Mouse (Mus musculus): ENCODE measurements around the gene Ttc7b. TPM values are rescaled to one million over a fixed set of nuclear protein-coding genes. Genes with fewer than 3 reads are reported as not detected.

Gene Ttc7b
- polyA plus RNA-seq, 1 experiment from 2014 or later, result 4.6 TPM

GRCm38 (mm10) chr12:100503659-100504058 lies 17.0 kb downstream of the Ttc7b start:
- no peaks in the 10 kb centered on the region for H3K9me3 ChIP-seq
- H3K27ac ChIP-seq, result no peak overlapping the region
- H3K27me3 ChIP-seq, result no peaks in the 10 kb centered on the region
- no peak for ATAC-seq (ENCODE audit: borderline replicate concordance, extremely low read depth, low FRiP score, low TSS enrichment)
- H3K9ac ChIP-seq, result no peak overlapping the region
- no peak overlapping the region for H3K4me2 ChIP-seq
- no peaks in the 10 kb centered on the region for H3K4me1 ChIP-seq
- H3K36me3 ChIP-seq, result peaks cover 8% of the 10 kb centered on the region
- no peak overlapping the region for H3K4me3 ChIP-seq
- 81% methylated on average over 4 of the region's 4 CpGs for WGBS

- 76% methylated on average over 3 of the region's 3 CpGs for WGBS
- H3K27me3 ChIP-seq, result no peaks in the 10 kb centered on the region
- H3K4me2 ChIP-seq, result no peak overlapping the region
- no peak overlapping the region for H3K4me3 ChIP-seq
- H3K4me1 ChIP-seq, result no peaks in the 10 kb centered on the region
- H3K9ac ChIP-seq, result no peak overlapping the region
- no peak overlapping the region for H3K27ac ChIP-seq
- H3K36me3 ChIP-seq, result peaks cover 10% of the 10 kb centered on the region
- no peaks in the 10 kb centered on the region for H3K9me3 ChIP-seq
- ATAC-seq (ENCODE audit: borderline replicate concordance, extremely low read depth, low FRiP score, low TSS enrichment), result no peak
Measured at GRCm38 (mm10) chr12:100502544-100502943, 18.1 kb downstream of the Ttc7b start.

GRCm38 (mm10) chr12:100501261-100501660 lies 19.4 kb downstream of the Ttc7b start:
- Histone ChIP-seq H3K4me2 (no peak overlapping the region), H3K9ac (no peak overlapping the region), H3K27me3 (no peaks in the 10 kb centered on the region), H3K9me3 (no peaks in the 10 kb centered on the region), H3K4me3 (no peak overlapping the region), H3K27ac (no peak overlapping the region), H3K4me1 (no peaks in the 10 kb centered on the region), H3K36me3 (peaks cover 19% of the 10 kb centered on the region)
- 72% methylated on average over 4 of the region's 4 CpGs for WGBS
- ATAC-seq (ENCODE audit: borderline replicate concordance, extremely low read depth, low FRiP score, low TSS enrichment), result no peak

DNA sequence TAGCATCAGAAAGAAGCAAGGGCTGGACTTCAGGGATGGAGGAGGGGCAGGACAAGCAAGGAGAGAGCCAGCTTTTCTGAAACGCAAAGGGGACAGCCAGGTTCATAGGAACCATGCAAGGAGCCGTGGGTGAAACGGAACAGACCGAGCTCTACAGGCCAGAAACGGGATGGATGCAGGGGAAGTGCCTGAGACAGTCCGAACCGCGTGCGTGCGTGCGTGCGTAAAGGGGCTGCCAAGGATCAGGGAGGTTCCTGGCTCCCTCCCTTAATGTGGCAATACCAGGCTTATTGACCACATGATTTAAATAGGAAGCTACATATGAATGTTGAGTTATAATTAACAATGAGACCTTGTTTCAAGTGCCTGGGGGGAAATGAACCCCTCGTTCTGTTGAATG lies 21.2 kb downstream of the Ttc7b start:
- Histone ChIP-seq H3K27ac (no peak overlapping the region), H3K4me3 (no peak overlapping the region), H3K27me3 (no peaks in the 10 kb centered on the region), H3K9ac (no peak overlapping the region), H3K4me1 (no peaks in the 10 kb centered on the region), H3K36me3 (peaks cover 22% of the 10 kb centered on the region), H3K9me3 (no peaks in the 10 kb centered on the region), H3K4me2 (no peak overlapping the region)
- WGBS, result 89% methylated on average over 13 of the region's 13 CpGs
- ATAC-seq (ENCODE audit: borderline replicate concordance, extremely low read depth, low FRiP score, low TSS enrichment), result no peak

DNA sequence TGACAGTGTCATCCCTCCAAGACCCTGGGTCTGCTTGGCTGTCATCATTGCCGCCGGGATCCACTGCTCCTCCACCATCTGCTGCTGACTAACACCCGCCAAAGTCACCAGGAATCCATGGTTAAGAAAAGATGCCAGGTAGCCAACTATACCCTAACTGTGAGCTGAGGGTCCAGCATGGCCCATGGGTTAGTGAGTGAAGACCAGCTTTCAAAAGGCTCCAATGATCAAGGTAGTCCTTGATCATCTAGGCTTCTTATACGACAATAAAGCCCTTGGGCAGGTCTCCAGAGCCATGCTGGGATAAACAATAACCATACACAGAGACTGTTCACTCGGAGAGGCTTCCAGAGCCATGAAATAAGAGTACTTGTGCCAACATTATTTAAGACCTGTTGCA lies 22.6 kb downstream of the Ttc7b start:
- Histone ChIP-seq H3K27ac (no peak overlapping the region), H3K4me1 (no peaks in the 10 kb centered on the region), H3K4me3 (no peak overlapping the region), H3K4me2 (no peak overlapping the region), H3K9ac (no peak overlapping the region), H3K36me3 (peaks cover 27% of the 10 kb centered on the region), H3K27me3 (no peaks in the 10 kb centered on the region), H3K9me3 (no peaks in the 10 kb centered on the region)
- ATAC-seq (ENCODE audit: borderline replicate concordance, extremely low read depth, low FRiP score, low TSS enrichment), result no peak
- WGBS, result 91% methylated on average over 5 of the region's 5 CpGs

DNA sequence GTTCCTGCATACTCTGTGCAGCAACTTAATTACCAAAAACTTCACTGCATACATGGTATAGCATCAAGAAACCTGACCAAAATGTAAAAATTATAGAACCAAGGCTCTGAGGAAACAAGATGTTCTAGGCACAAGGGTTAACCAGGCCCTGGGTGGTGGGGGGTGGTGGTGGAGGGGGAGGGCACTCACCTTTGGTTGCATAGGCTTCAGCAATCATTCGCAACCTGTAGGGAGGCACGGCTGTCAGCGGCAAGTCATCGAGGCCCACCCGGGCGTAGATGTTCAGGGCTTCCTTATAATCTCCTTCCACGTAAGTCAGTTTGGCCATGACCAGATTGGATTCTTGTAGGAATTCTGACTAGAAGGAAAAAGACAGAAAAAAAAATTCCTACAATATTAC lies 25.5 kb downstream of the Ttc7b start:
- Histone ChIP-seq H3K4me2 (no peak overlapping the region), H3K27ac (no peak overlapping the region), H3K4me1 (no peaks in the 10 kb centered on the region), H3K9me3 (no peaks in the 10 kb centered on the region), H3K9ac (no peak overlapping the region), H3K27me3 (no peaks in the 10 kb centered on the region), H3K4me3 (no peak overlapping the region), H3K36me3 (peaks cover 39% of the 10 kb centered on the region)
- ATAC-seq (ENCODE audit: borderline replicate concordance, extremely low read depth, low FRiP score, low TSS enrichment), result no peak
- WGBS, result 92% methylated on average over 7 of the region's 7 CpGs

DNA sequence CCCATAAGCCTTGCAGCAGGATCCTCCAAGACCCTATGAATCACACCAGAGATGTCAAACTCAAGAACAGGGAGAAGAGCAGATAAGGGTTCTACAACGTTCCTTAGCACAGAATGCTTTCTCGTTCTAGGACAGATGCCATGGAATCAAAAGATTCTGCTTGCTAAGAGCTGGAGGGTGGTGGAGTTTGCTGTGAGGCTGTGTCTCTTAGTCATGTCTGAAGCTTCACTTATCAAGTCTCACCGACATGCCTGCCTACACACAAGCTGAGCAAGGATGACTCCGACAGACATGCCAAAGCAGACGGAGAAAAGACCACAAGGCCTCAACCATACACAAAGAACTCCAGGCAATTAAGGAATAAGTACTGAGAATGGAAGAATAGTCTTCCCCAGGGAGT lies 27.4 kb downstream of the Ttc7b start:
- ATAC-seq (ENCODE audit: borderline replicate concordance, extremely low read depth, low FRiP score, low TSS enrichment), result no peak
- H3K9ac ChIP-seq, result no peak overlapping the region
- H3K4me3 ChIP-seq, result no peak overlapping the region
- no peaks in the 10 kb centered on the region for H3K9me3 ChIP-seq
- 85% methylated on average over 5 of the region's 5 CpGs for WGBS
- no peaks in the 10 kb centered on the region for H3K27me3 ChIP-seq
- H3K4me1 ChIP-seq, result no peaks in the 10 kb centered on the region
- peaks cover 29% of the 10 kb centered on the region for H3K36me3 ChIP-seq
- no peak overlapping the region for H3K27ac ChIP-seq
- no peak overlapping the region for H3K4me2 ChIP-seq

DNA sequence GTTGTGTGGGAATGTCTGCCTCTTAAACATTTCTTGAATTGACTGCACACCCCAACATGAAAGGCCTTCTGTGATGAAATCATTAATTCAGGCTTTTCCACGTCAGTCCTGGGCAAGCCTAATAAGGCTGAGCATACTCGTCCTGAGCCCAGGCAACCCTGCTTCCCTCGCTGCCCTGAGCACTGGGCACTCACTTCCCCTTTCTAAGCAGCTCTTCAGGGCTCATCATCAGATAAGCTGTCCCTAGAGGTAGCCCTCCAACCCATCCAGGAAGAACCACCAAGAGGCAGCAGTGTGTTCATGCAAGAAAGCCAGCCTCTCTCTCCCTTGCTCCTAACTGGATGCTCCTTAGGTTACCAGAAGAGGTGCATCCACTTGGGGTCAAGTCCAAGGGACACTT lies 27.9 kb downstream of the Ttc7b start:
- Histone ChIP-seq H3K27ac (no peak overlapping the region), H3K27me3 (no peaks in the 10 kb centered on the region), H3K9ac (no peak overlapping the region), H3K4me1 (no peaks in the 10 kb centered on the region), H3K36me3 (peaks cover 29% of the 10 kb centered on the region), H3K4me3 (no peak overlapping the region), H3K4me2 (no peak overlapping the region), H3K9me3 (no peaks in the 10 kb centered on the region)
- WGBS, result 72% methylated on average over 3 of the region's 3 CpGs
- ATAC-seq (ENCODE audit: borderline replicate concordance, extremely low read depth, low FRiP score, low TSS enrichment), result no peak

DNA sequence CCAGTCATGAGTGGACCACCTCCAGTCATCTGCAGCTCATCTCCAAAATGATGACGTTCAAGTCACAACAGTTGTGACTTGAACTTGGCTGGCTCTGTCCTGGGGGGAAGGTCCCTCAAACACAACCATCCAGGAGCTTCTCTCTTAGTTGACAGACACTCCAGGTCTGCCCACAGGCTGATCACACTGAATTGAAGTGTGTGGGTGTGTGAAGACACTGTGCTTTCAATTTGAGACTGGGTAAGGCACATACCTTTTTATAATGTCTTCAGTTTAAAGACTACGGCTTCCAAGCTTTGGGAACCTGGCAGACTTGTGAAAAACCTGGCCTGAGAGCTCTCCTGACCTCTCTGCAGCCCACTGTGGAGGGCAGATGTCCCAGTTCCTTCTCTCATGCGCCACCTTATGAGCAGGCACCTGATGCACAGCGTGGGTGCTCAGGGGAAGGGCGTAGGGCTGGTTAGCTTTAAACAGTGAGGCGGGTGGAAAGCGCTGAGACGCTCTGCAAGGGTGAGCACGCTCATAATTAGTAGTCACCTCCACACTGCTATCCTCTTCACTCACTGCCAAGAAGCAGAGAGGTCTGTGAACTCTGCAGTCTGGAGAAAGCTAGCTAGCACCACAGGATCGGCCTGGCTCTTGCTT lies 28.5 kb downstream of the Ttc7b start:
- Histone ChIP-seq H3K27ac (no peak overlapping the region), H3K9ac (no peak overlapping the region), H3K9me3 (no peaks in the 10 kb centered on the region), H3K4me2 (no peak overlapping the region), H3K4me3 (no peak overlapping the region), H3K4me1 (no peaks in the 10 kb centered on the region), H3K27me3 (no peaks in the 10 kb centered on the region), H3K36me3 (peaks cover 27% of the 10 kb centered on the region)
- no peak for ATAC-seq (ENCODE audit: borderline replicate concordance, extremely low read depth, low FRiP score, low TSS enrichment)
- WGBS, result 94% methylated on average over 10 of the region's 10 CpGs

- Histone ChIP-seq H3K4me3 (no peak overlapping the region), H3K4me1 (no peaks in the 10 kb centered on the region), H3K9ac (no peak overlapping the region), H3K27ac (no peak overlapping the region), H3K4me2 (no peak overlapping the region), H3K36me3 (peaks cover 19% of the 10 kb centered on the region; the same call in 1 of the 2 replicates), H3K27me3 (no peaks in the 10 kb centered on the region), H3K9me3 (no peaks in the 10 kb centered on the region)
- ATAC-seq (ENCODE audit: borderline replicate concordance, extremely low read depth, low FRiP score, low TSS enrichment), result no peak
- 84% methylated on average over 7 of the region's 7 CpGs for WGBS
Measured at GRCm38 (mm10) chr12:100489799-100490198, 30.8 kb downstream of the Ttc7b start.

DNA sequence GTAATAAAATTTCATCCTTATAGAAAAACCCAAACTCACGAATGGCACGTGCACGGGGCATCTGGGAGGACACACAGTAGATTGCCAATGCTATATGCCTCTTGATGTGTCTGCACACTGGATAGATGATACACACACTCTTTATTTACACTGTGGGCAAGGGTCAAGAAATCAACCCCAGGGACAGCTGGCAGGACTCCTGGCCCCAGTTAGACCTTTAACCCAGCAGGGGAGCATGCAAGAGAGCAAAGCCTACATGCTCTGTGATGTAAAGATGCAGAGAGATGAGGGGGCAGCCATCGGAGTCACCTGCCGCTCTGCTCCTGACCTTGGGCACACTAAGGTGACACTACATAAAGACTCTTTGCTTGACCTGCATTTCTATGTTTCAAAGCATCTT lies 32.3 kb downstream of the Ttc7b start:
- no peak for ATAC-seq (ENCODE audit: borderline replicate concordance, extremely low read depth, low FRiP score, low TSS enrichment)

DNA sequence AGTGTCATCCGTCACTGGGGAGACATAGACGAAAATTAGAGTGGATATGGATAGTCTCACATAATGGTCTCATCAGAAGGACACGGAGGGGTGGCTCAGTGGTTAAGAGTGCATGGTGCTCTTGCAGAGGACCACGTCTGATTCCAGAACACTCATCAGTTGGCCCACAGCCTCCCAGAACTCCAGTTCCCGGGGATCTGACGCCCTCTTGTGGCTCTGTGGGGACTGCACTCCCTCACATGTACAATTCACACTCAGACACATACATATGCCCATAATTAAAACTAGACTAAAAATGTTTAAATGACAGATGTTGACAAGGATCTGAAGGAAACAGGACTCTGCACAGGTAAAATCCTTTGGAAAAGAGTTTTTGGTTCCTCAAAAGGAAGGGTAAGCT lies 34.4 kb downstream of the Ttc7b start:
- Histone ChIP-seq H3K4me1 (no peaks in the 10 kb centered on the region), H3K4me3 (no peak overlapping the region), H3K36me3 (no peaks in the 10 kb centered on the region; the same call in 1 of the 2 replicates), H3K9me3 (no peaks in the 10 kb centered on the region), H3K27ac (no peak overlapping the region), H3K4me2 (no peak overlapping the region), H3K27me3 (no peaks in the 10 kb centered on the region), H3K9ac (no peak overlapping the region)
- ATAC-seq (ENCODE audit: borderline replicate concordance, extremely low read depth, low FRiP score, low TSS enrichment), result no peak
- WGBS, result 50% methylated on average over 6 of the region's 6 CpGs

More for the DNA sequence above, 32.3 kb downstream of the Ttc7b start:
- Histone ChIP-seq H3K9ac (no peak overlapping the region), H3K4me3 (no peak overlapping the region), H3K27ac (no peak overlapping the region), H3K4me2 (no peak overlapping the region), H3K9me3 (no peaks in the 10 kb centered on the region), H3K27me3 (no peaks in the 10 kb centered on the region), H3K4me1 (no peaks in the 10 kb centered on the region), H3K36me3 (peaks cover 15% of the 10 kb centered on the region; the same call in 1 of the 2 replicates)
- WGBS, result 92% methylated on average over 5 of the region's 5 CpGs

GRCm38 (mm10) chr12:100483054-100483453 lies 37.6 kb downstream of the Ttc7b start:
- Histone ChIP-seq H3K4me3 (no peak overlapping the region), H3K27me3 (no peaks in the 10 kb centered on the region), H3K9me3 (no peaks in the 10 kb centered on the region), H3K9ac (no peak overlapping the region), H3K27ac (no peak overlapping the region), H3K4me2 (no peak overlapping the region), H3K4me1 (peaks cover 10% of the 10 kb centered on the region; the same call in 1 of the 2 replicates), H3K36me3 (no peaks in the 10 kb centered on the region; the same call in 1 of the 2 replicates)
- ATAC-seq (ENCODE audit: borderline replicate concordance, extremely low read depth, low FRiP score, low TSS enrichment), result no peak
- WGBS, result 70% methylated on average over 1 of the region's 1 CpGs
